Mouse (Mus musculus): ENCODE measurements around the gene Rhox7b. TPM values are rescaled to one million over a fixed set of nuclear protein-coding genes. Genes with fewer than 3 reads are reported as not detected.
"Not testable (repeated sequence)": the region's sequence is repeated elsewhere in the genome, so short reads cannot be mapped to it uniquely, and the experiment has no call there.

Rhox7b gene
- polyA plus RNA-seq (2014; fragmentation: Nextera tagmentation; extraction: Ambion mirVana) = not detected in 2 replicates

GRCm38 (mm10) chrX:37897132-37897531 is at the start of gene Rhox7b:
Rhox7b (minus strand) TSS chrX:37897232.
- not testable (repeated sequence) for H3K27me3 ChIP-seq (ENCODE audit: control insufficient read depth, insufficient read depth, low read length); H3K9me3 ChIP-seq (ENCODE audit: control insufficient read depth, low read length); ATAC-seq (ENCODE audit: low FRiP score); H3K36me3 ChIP-seq (replicated peaks; ENCODE audit: control insufficient read depth, insufficient read depth); H3K4me1 ChIP-seq (replicated peaks; ENCODE audit: control insufficient read depth, insufficient read depth, low read length); DNase-seq (ENCODE audit: low spot score); H3K27ac ChIP-seq; H3K4me2 ChIP-seq (replicated peaks); H3K4me3 ChIP-seq (replicated peaks; ENCODE audit: low read length); H3K9ac ChIP-seq
- 83% methylated on average over 8 of the region's 9 CpGs for WGBS

- no peak overlapping the region for H3K4me2 ChIP-seq (replicated peaks)
- WGBS = 70% methylated on average over 4 of the region's 4 CpGs
- ATAC-seq (ENCODE audit: low FRiP score) (no peak), DNase-seq (ENCODE audit: low spot score) (no peak)
- no peaks in the 10 kb centered on the region for H3K27me3 ChIP-seq (ENCODE audit: control insufficient read depth, insufficient read depth, low read length)
- no peak overlapping the region for H3K4me3 ChIP-seq (replicated peaks; ENCODE audit: low read length)
- H3K9me3 ChIP-seq (ENCODE audit: control insufficient read depth, low read length) = no peaks in the 10 kb centered on the region
- H3K27ac ChIP-seq = no peak overlapping the region
- no peak overlapping the region for H3K9ac ChIP-seq
- no peaks in the 10 kb centered on the region for H3K4me1 ChIP-seq (replicated peaks; ENCODE audit: control insufficient read depth, insufficient read depth, low read length)
- H3K36me3 ChIP-seq (replicated peaks; ENCODE audit: control insufficient read depth, insufficient read depth) = no peaks in the 10 kb centered on the region
These were observed 19.3 kb upstream of the Rhox7b start for GRCm38 (mm10) chrX:37916311-37916710.

- WGBS = 52% methylated on average over 7 of the region's 7 CpGs
- ATAC-seq (ENCODE audit: low FRiP score) (no peak), DNase-seq (ENCODE audit: low spot score) (no peak)
- no peak overlapping the region for H3K4me2 ChIP-seq (replicated peaks)
- no peak overlapping the region for H3K27ac ChIP-seq
- no peak overlapping the region for H3K9ac ChIP-seq
- H3K27me3 ChIP-seq (ENCODE audit: control insufficient read depth, insufficient read depth, low read length) = no peaks in the 10 kb centered on the region
- H3K9me3 ChIP-seq (ENCODE audit: control insufficient read depth, low read length) = no peaks in the 10 kb centered on the region
- H3K4me1 ChIP-seq (replicated peaks; ENCODE audit: control insufficient read depth, insufficient read depth, low read length) = no peaks in the 10 kb centered on the region
- H3K36me3 ChIP-seq (replicated peaks; ENCODE audit: control insufficient read depth, insufficient read depth) = no peaks in the 10 kb centered on the region
- H3K4me3 ChIP-seq (replicated peaks; ENCODE audit: low read length) = no peak overlapping the region
These were observed 11.5 kb upstream of the Rhox7b start for GRCm38 (mm10) chrX:37908581-37908980.

- H3K27ac ChIP-seq = no peak overlapping the region
- DNase-seq (ENCODE audit: low spot score) (no peak), ATAC-seq (ENCODE audit: low FRiP score) (no peak)
- 79% methylated on average over 5 of the region's 5 CpGs for WGBS
- no peaks in the 10 kb centered on the region for H3K4me1 ChIP-seq (replicated peaks; ENCODE audit: control insufficient read depth, insufficient read depth, low read length)
- no peaks in the 10 kb centered on the region for H3K27me3 ChIP-seq (ENCODE audit: control insufficient read depth, insufficient read depth, low read length)
- no peak overlapping the region for H3K9ac ChIP-seq
- H3K9me3 ChIP-seq (ENCODE audit: control insufficient read depth, low read length) = no peaks in the 10 kb centered on the region
- H3K4me2 ChIP-seq (replicated peaks) = no peak overlapping the region
- no peaks in the 10 kb centered on the region for H3K36me3 ChIP-seq (replicated peaks; ENCODE audit: control insufficient read depth, insufficient read depth)
- H3K4me3 ChIP-seq (replicated peaks; ENCODE audit: low read length) = no peak overlapping the region
These were observed 6.7 kb upstream of the Rhox7b start for GRCm38 (mm10) chrX:37903727-37904126.

GRCm38 (mm10) chrX:37901670-37902069 is 4.6 kb upstream of the Rhox7b start, which contains the start of gene Rhox9:
Rhox9 (minus strand) TSS chrX:37901770.
- ATAC-seq (ENCODE audit: low FRiP score); H3K9ac ChIP-seq; H3K4me1 ChIP-seq (replicated peaks; ENCODE audit: control insufficient read depth, insufficient read depth, low read length); DNase-seq (ENCODE audit: low spot score); H3K27me3 ChIP-seq (ENCODE audit: control insufficient read depth, insufficient read depth, low read length); H3K9me3 ChIP-seq (ENCODE audit: control insufficient read depth, low read length); H3K36me3 ChIP-seq (replicated peaks; ENCODE audit: control insufficient read depth, insufficient read depth); H3K27ac ChIP-seq; H3K4me2 ChIP-seq (replicated peaks); H3K4me3 ChIP-seq (replicated peaks; ENCODE audit: low read length): not testable (repeated sequence)
- 94% methylated on average over 9 of the region's 18 CpGs for WGBS

- Histone ChIP-seq H3K9ac (no peak within 1 kb of the TSS), H3K27ac (no peak within 1 kb of the TSS), H3K36me3 (replicated peaks; ENCODE audit: control insufficient read depth, insufficient read depth) (no peaks in the 10 kb centered on the region), H3K4me3 (replicated peaks; ENCODE audit: low read length) (no peak within 1 kb of the TSS), H3K27me3 (ENCODE audit: control insufficient read depth, insufficient read depth, low read length) (no peaks in the 10 kb centered on the region), H3K4me2 (replicated peaks) (no peak within 1 kb of the TSS), H3K4me1 (replicated peaks; ENCODE audit: control insufficient read depth, insufficient read depth, low read length) (no peaks in the 10 kb centered on the region), H3K9me3 (ENCODE audit: control insufficient read depth, low read length) (no peaks in the 10 kb centered on the region)
- 74% methylated on average over 4 of the region's 4 CpGs for WGBS
- ATAC-seq (ENCODE audit: low FRiP score) (no peak), DNase-seq (ENCODE audit: low spot score) (no peak)
These were observed 18.2 kb downstream of the Rhox7b start, which contains the start of gene Rhox8 for GRCm38 (mm10) chrX:37878844-37879243. Rhox8 (minus strand) TSS chrX:37878944.

GRCm38 (mm10) chrX:37871641-37872040 is 25.4 kb downstream of the Rhox7b start:
- DNase-seq (ENCODE audit: low spot score) = no peak
- WGBS = 100% methylated on average over 2 of the region's 2 CpGs
- H3K4me1 ChIP-seq (replicated peaks; ENCODE audit: control insufficient read depth, insufficient read depth, low read length) = no peaks in the 10 kb centered on the region
- ATAC-seq (ENCODE audit: low FRiP score) = no peak
- H3K27ac ChIP-seq = no peak overlapping the region
- H3K36me3 ChIP-seq (replicated peaks; ENCODE audit: control insufficient read depth, insufficient read depth) = no peaks in the 10 kb centered on the region
- H3K27me3 ChIP-seq (ENCODE audit: control insufficient read depth, insufficient read depth, low read length) = no peaks in the 10 kb centered on the region
- no peaks in the 10 kb centered on the region for H3K9me3 ChIP-seq (ENCODE audit: control insufficient read depth, low read length)
- H3K4me3 ChIP-seq (replicated peaks; ENCODE audit: low read length) = no peak overlapping the region
- no peak overlapping the region for H3K9ac ChIP-seq
- no peak overlapping the region for H3K4me2 ChIP-seq (replicated peaks)

Other genes with a start within 250 kb of the Rhox7b start
- gene Rhox4g, start 245.9 kb downstream of the Rhox7b start, polyA plus RNA-seq (2014; fragmentation: Nextera tagmentation; extraction: Ambion mirVana) = not detected in 2 replicates
- not detected in 2 replicates for gene Rhox3h, start 228.5 kb downstream of the Rhox7b start, polyA plus RNA-seq (2014; fragmentation: Nextera tagmentation; extraction: Ambion mirVana)
- gene Rhox2h, start 224.0 kb downstream of the Rhox7b start, polyA plus RNA-seq (2014; fragmentation: Nextera tagmentation; extraction: Ambion mirVana) = not detected in 2 replicates
- 0.59 and 0.67 TPM in 2 replicates for gene Rhox5, start 92.4 kb downstream of the Rhox7b start, polyA plus RNA-seq (2014; fragmentation: Nextera tagmentation; extraction: Ambion mirVana)
- not detected in 2 replicates for gene Rhox6, start 70.3 kb downstream of the Rhox7b start, polyA plus RNA-seq (2014; fragmentation: Nextera tagmentation; extraction: Ambion mirVana)
- not detected in 2 replicates for gene Rhox7a, start 65.5 kb downstream of the Rhox7b start, polyA plus RNA-seq (2014; fragmentation: Nextera tagmentation; extraction: Ambion mirVana)
- gene Rhox8, start 18.3 kb downstream of the Rhox7b start, polyA plus RNA-seq (2014; fragmentation: Nextera tagmentation; extraction: Ambion mirVana) = not detected in 2 replicates
- gene Rhox9, start 4.5 kb upstream of the Rhox7b start, polyA plus RNA-seq (2014; fragmentation: Nextera tagmentation; extraction: Ambion mirVana) = not detected in 2 replicates
- not detected in 2 replicates for gene Btg1-ps1, start 121.6 kb upstream of the Rhox7b start, polyA plus RNA-seq (2014; fragmentation: Nextera tagmentation; extraction: Ambion mirVana)
- not detected in 2 replicates for gene Btg1-ps2, start 145.9 kb upstream of the Rhox7b start, polyA plus RNA-seq (2014; fragmentation: Nextera tagmentation; extraction: Ambion mirVana)
- gene Rhox10, start 169.2 kb upstream of the Rhox7b start, polyA plus RNA-seq (2014; fragmentation: Nextera tagmentation; extraction: Ambion mirVana) = not detected in 2 replicates
- not detected in 2 replicates for gene Rhox11, start 187.9 kb upstream of the Rhox7b start, polyA plus RNA-seq (2014; fragmentation: Nextera tagmentation; extraction: Ambion mirVana)
- gene Rhox12, start 213.7 kb upstream of the Rhox7b start, polyA plus RNA-seq (2014; fragmentation: Nextera tagmentation; extraction: Ambion mirVana) = not detected in 2 replicates
- gene Rhox13, start 224.0 kb upstream of the Rhox7b start, polyA plus RNA-seq (2014; fragmentation: Nextera tagmentation; extraction: Ambion mirVana) = not detected in 2 replicates